Mouse (Mus musculus) megakaryocyte, embryonic 14.5 days (primary cell): ENCODE data around the gene Gm10401. TPM values are rescaled to one million over a fixed set of nuclear protein-coding genes. Genes with fewer than 3 reads are reported as not detected.
A peak's percentile ranks its signal among the peaks of the same experiment; 100 is the strongest.

Source experiments
- H3K27me3 ChIP-seq: replicated peaks from 2 replicates; pipeline ENCODE3; 2012; ENCODE audit warnings: inconsistent platforms
- H3K36me3 ChIP-seq: replicated peaks from 2 replicates; pipeline ENCODE3; 2012; ENCODE audit warnings: low read length, inconsistent platforms, mixed read lengths
- H3K4me1 ChIP-seq: 2 replicates; pipeline ENCODE4 v1.6.1; 2012; ENCODE audit warnings: inconsistent platforms
- H3K4me3 ChIP-seq: replicated peaks from 2 replicates; pipeline ENCODE3; 2012; ENCODE audit warnings: moderate library complexity, mild to moderate bottlenecking, inconsistent platforms
- H3K9me3 ChIP-seq: 2 replicates; pipeline ENCODE4 v1.6.1; 2012; ENCODE audit warnings: inconsistent platforms
- FLI1 ChIP-seq: IDR thresholded peaks from 2 replicates; pipeline ENCODE4 v1.6.1; 2012; ENCODE audit warnings: low read length, inconsistent platforms, mixed read lengths
- GATA1 ChIP-seq: IDR thresholded peaks from 3 replicates; pipeline ENCODE4 v1.6.1; 2012; ENCODE audit warnings: mixed read lengths, low read length, inconsistent platforms, borderline replicate concordance
- polyA plus RNA-seq: library from polyadenylated mRNA; stranded (reverse); fragments of >175 nt; gene quantifications from 2 replicates; pipeline ENCODE4 v1.2.3, GENCODE M21; 2012; ENCODE audit warnings: low replicate concordance; ENCODE audit not compliant: insufficient read depth

Gm10401 gene
- not detected in 2 replicates for polyA plus RNA-seq

DNA sequence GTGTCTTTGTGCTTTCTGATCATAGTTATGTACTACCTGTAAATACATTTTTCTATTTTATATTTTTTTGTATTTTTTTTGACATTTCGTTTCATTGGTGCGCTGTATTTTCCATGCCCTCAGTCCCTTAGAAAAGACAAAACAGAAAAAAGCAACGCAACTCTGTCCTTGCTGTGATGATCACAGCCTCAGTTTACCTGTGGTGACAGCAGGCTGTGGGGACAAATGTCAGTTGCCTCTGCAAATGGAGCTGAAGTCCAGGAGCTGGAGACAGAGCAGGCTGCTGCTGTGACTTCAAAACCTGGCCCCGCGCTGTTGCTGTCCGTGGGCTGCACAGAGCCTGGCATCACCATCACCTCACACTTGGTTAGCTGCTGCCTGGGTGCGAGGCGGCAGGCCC, at the start of gene Gm10401:
Gm10401 (minus strand) TSS at position 101 of the 400 bp plus-strand sequence.
- Histone ChIP-seq H3K9me3 (no peaks in the 10 kb centered on the region), H3K4me3 (no peak within 1 kb of the TSS), H3K27me3 (no peaks in the 10 kb centered on the region), H3K4me1 (peaks cover 55% of the 10 kb centered on the region), H3K36me3 (peaks cover 96% of the 10 kb centered on the region)
- no peak for TF ChIP-seq FLI1
- no peak for TF ChIP-seq GATA1

DNA sequence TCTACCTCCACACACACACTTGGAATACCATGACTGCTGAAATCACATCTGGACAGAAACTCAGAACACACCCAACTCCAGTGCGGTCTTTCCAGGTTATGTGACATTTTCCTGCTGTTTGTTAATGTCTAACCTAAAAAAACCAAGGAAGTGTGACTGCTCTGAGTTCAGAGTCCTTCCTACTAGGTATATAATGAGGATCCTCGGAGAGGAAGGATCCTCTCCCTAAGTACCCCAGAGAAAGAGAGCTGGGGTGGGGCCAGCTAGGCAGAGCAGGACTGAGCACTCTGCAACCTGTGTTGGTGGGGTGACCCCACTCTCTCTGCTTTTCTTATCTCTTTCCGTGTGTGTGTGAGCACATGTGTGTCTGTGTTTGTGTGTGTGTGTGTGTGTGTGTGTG, 49.3 kb upstream of the Gm10401 start:
- Histone ChIP-seq H3K36me3 (peaks cover 97% of the 10 kb centered on the region), H3K9me3 (peaks cover 12% of the 10 kb centered on the region), H3K27me3 (no peaks in the 10 kb centered on the region), H3K4me3 (no peak overlapping the region), H3K4me1 (peaks cover 45% of the 10 kb centered on the region)
- TF ChIP-seq FLI1 (no peak), GATA1 (no peak)

DNA sequence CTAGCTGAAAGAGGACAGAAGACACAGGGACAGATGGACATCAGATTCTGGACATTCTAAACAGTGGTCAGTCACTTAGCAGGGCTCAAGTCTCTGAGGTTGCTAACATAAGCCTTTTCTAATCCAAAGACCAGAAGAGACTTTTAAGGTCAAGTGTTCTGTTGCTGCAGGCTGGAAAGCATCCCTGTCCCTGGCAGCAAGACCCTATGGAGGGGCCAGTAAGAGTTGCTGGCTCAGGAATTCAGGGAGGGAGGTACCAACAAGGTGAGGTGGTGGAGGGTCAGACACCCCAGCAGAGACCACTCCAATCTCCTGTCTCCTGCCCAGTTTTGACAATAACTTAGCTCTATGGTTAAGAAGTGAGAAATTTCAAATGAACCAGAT, 48.6 kb upstream of the Gm10401 start:
- Histone ChIP-seq H3K9me3 (peaks cover 12% of the 10 kb centered on the region), H3K27me3 (no peaks in the 10 kb centered on the region), H3K4me3 (no peak overlapping the region), H3K4me1 (peaks cover 41% of the 10 kb centered on the region), H3K36me3 (peaks cover 97% of the 10 kb centered on the region)
- TF ChIP-seq GATA1, result no peak
- TF ChIP-seq FLI1, result no peak

DNA sequence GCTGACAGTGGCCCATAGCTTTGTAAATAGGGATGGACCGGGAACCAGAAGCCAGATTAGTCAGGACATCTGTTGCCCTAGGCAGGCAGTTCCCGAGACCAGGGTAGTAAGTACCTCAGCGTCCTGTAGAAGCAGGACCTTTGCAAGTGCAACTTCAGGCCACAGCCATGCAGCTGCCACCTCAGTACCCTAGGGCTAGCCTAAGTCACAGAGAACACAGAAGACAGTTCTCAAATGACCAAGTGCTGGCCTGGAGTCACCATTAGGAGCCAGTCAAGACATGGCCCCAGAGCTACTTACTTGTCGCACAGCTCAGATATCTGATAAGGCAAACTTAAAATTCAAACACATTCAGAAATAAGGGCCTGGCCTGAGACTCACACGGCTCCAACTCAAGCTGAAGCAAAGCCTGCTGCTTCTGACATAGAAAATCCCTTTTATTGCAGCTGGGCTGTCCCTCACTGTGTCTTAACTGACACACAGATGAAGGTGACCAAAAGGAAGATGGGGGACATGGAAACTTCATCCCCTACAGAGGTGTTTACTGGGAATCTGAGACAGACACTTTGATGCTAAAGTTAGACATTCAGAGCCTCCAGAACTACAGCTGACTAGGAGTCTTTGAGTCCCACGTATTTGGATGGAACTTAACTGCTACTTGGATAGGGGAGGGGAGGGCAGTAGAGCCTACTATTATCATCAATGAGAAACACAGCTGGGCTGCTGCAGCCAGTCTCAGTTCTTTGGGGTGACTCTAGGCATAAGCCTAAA, 48.1 kb upstream of the Gm10401 start:
- Histone ChIP-seq H3K27me3 (no peaks in the 10 kb centered on the region), H3K9me3 (peaks cover 12% of the 10 kb centered on the region), H3K4me1 (peaks cover 36% of the 10 kb centered on the region), H3K36me3 (peaks cover 95% of the 10 kb centered on the region), H3K4me3 (no peak overlapping the region)
- TF ChIP-seq FLI1, result no peak
- TF ChIP-seq GATA1, result no peak

DNA sequence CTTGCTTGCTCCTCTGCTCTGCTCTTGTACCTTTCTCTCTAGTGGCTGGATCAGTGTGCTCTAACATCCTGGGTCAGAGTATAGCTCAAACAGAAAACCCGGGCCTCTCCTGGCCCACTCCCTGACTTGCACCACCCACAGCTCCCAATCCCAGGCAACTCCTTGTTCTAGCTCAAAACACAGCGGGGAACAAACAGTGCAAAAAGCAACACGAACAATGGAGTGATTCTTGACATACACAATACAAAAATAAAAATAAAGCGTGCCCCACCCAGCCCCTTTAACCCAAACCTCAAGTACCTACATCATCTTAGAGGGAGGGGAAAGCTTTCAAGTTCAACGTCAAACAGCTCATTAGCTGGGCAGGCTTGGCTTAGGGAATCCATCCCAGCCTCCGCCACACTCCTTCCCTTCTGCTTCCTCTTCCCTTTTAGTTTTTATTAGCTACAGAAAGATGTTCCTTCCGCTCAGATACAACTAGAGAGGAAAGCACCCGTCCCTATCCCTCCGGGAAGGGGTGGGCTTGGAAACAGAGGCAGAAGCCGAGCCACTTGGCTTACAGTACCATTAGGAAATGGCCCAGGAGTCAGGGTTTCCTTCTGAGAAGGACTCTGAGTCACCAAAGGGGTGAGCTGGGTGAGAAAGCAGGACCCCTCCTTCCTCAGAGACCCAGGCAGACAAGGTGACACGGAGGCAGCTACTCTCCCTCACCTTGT, 47.3 kb upstream of the Gm10401 start:
- Histone ChIP-seq H3K27me3 (no peaks in the 10 kb centered on the region), H3K4me3 (no peak overlapping the region), H3K36me3 (peaks cover 88% of the 10 kb centered on the region), H3K9me3 (peaks cover 11% of the 10 kb centered on the region), H3K4me1 (peaks cover 28% of the 10 kb centered on the region)
- TF ChIP-seq GATA1, result no peak
- TF ChIP-seq FLI1, result no peak

DNA sequence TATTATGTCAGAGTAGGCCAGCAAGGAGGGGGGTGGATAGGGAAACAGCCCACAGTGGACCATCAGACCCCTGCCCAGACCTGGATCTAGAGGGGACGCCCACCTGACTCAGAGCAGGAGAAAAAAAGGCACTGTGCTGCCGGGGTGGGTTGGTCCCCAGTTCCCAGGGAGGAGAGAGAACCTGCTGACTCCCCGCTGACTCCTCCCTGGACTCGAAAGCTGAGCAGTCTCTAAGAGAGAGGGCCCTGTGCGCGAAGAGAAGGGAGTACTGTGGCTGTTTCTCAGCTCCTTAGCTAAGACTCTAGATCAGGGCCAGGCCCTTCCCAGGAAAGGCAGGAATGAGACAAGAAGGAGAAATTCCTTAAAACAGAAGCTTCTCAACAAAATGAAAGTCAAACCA, 46.4 kb upstream of the Gm10401 start:
- Histone ChIP-seq H3K36me3 (peaks cover 78% of the 10 kb centered on the region), H3K4me3 (no peak overlapping the region), H3K27me3 (no peaks in the 10 kb centered on the region), H3K4me1 (peaks cover 22% of the 10 kb centered on the region), H3K9me3 (peaks cover 3% of the 10 kb centered on the region; the same call in 1 of the 2 replicates)
- TF ChIP-seq GATA1 (no peak), FLI1 (no peak)

DNA sequence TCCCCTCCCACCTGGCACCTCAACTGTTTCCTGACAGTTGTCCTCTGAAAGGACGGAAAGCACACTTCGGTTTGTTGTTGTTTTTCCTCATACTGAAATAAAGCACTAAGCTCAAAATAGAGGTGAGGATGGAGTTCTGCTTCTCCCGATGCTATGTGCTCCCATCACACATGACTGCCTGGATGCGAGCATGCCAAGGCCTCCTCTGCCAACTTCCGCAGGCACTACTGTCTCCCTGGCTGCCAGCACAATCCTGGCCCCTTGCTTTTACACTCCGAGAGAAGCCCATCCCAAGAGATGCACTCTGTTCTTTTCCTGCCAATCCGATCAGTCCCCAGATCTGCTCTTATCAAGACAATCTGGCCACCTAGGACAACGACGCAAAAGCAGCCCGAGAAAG, 45.5 kb upstream of the Gm10401 start:
- TF ChIP-seq FLI1 (no peak), GATA1 (no peak)
- no peaks in the 10 kb centered on the region for H3K9me3 ChIP-seq
- H3K4me1 ChIP-seq, result peaks cover 22% of the 10 kb centered on the region
- H3K36me3 ChIP-seq, result peaks cover 70% of the 10 kb centered on the region
- no peaks in the 10 kb centered on the region for H3K27me3 ChIP-seq
- H3K4me3 ChIP-seq, result no peak overlapping the region

DNA sequence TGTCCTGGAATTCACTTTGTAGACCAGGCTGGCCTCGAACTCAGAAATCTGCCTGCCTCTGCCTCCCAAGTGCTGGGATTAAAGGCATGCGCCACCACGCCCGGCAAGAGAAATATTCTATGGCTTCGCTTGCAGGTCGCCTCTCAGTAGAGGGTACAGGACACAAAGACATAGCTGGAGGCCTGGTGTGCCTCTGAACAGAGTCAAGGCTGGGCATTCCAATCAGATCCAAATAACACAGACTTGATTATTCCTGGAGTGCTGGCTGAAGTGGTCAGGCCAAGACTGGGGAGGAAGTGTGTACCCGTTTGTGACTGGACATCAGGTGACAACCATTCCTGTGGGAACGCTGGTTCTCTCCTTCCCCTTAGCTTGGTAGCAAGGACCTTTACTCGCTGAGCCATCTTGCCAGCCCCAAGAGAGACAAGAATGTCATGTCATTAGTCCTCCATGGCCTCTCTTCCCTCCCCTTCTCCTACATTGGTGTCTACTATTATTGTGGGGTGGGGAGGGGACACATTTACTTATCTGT, 44.1 kb upstream of the Gm10401 start:
- peaks cover 57% of the 10 kb centered on the region for H3K36me3 ChIP-seq
- H3K4me1 ChIP-seq, result peaks cover 24% of the 10 kb centered on the region
- peaks cover 7% of the 10 kb centered on the region for H3K27me3 ChIP-seq
- H3K4me3 ChIP-seq, result peak overlapping the region; percentile 23
- no peak for TF ChIP-seq GATA1
- no peak for TF ChIP-seq FLI1
- no peaks in the 10 kb centered on the region for H3K9me3 ChIP-seq

DNA sequence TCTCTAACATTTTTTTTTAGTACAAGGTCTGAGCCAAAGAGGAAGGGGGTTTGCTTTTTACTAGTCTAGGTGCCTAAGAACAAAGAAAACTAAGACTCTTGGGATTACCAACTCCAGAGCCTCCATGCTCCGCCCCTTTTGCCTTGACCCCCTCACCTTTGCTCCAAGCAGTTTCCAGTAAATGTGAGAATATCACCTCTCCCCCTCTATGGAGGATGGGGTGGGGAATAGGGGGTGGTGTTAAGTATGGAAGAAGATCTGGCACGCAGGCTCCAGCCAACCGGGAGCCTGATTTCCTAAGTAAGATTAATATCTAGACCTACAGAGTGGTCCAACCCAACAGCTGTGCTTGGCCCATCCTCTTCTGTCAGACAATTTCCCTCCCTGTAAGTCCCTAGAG, 42.6 kb upstream of the Gm10401 start:
- peaks cover 3% of the 10 kb centered on the region; the same call in 1 of the 2 replicates for H3K9me3 ChIP-seq
- no peak overlapping the region for H3K4me3 ChIP-seq
- H3K36me3 ChIP-seq, result peaks cover 42% of the 10 kb centered on the region
- peaks cover 18% of the 10 kb centered on the region for H3K4me1 ChIP-seq
- H3K27me3 ChIP-seq, result peaks cover 12% of the 10 kb centered on the region
- TF ChIP-seq GATA1, result no peak

DNA sequence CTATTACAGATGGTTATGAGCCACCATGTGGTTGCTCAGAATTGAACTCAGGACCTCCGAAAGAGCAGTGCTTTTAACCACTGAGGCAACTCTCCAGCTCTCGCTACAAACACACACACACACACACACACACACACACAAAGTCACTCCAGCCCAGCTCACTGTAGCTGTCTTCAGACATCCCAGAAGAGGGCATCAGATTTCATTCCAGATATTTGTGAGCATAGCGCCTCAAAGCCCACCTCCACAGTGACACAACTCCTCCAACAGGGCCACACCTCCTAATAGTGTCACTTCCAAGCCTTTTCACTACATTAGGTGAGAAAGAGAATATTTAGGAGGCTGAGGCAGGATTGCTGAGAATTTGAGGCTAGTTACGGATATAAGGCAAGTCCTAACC, 41.0 kb upstream of the Gm10401 start:
- Histone ChIP-seq H3K4me3 (no peak overlapping the region), H3K9me3 (peaks cover 3% of the 10 kb centered on the region; the same call in 1 of the 2 replicates), H3K36me3 (peaks cover 26% of the 10 kb centered on the region), H3K27me3 (peaks cover 12% of the 10 kb centered on the region), H3K4me1 (peaks cover 19% of the 10 kb centered on the region)
- no peak for TF ChIP-seq GATA1
